ENCODE assay signal across 8 mouse cellular contexts in the genomic region with DNA sequence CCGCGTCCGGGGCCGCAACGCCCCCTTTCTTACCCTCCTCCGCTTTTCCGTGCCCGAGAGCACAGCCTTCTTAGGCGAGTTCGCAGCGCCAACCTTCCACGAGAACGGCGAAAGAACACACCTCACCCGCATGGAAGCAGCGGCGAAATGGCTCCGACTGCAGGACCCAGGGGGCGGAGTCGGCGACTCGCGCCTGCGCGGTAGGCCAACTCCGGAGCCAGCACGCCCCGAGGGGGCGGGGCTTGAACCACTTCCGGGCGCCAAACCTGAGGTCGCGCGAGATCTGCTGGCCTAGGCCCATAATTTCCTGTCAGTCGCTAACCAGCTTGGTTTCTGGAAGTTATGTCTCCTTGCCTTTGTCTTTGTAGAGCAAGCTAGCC. TPM values are rescaled to one million over a fixed set of nuclear protein-coding genes. Genes with fewer than 3 reads are reported as not detected.
DNase-seq lines count a peak whose midpoint lies in the region; ATAC-seq lines count a peak whose summit lies in the region.

A gene (minus strand): TSS at position 161 of the 380 bp plus-strand sequence.

- DNase-seq in NIH3T3 (ENCODE audit: low read depth): peak; percentile 99
- peak; percentile 100 for DNase-seq in cerebellum, postnatal 10 days
- DNase-seq in frontal cortex, postnatal 10 days (ENCODE audit: low spot score in 2 of 2): peak; percentile 96 to 98
- peak; percentile 98 to 99 for DNase-seq in layer of hippocampus, postnatal 14 days (ENCODE audit: low spot score in 2 of 2)
- DNase-seq in lung, postnatal 14 days: peak; percentile 99
- peak; percentile 94 for DNase-seq in retina, adult 2 months (ENCODE audit: low read depth, low spot score)
- DNase-seq in thymus, postnatal 36 days: peak; percentile 99

- peaks cover 24% of the 10 kb centered on the region for H3K4me1 ChIP-seq in hindbrain, embryonic 12.5 days

- ATAC-seq in hindbrain, embryonic 12.5 days (ENCODE audit: low FRiP score): peak; percentile 90

- peak within 1 kb of the TSS; percentile 75 for H3K4me3 ChIP-seq in hindbrain, embryonic 12.5 days

- peak within 1 kb of the TSS; percentile 94 for H3K9ac ChIP-seq in hindbrain, embryonic 12.5 days

- H3K4me2 ChIP-seq in hindbrain, embryonic 12.5 days (replicated peaks): peak within 1 kb of the TSS; percentile 87

- WGBS in hindbrain, embryonic 12.5 days: 0% methylated on average over 35 of the region's 35 CpGs

- no peaks in the 10 kb centered on the region for H3K9me3 ChIP-seq in hindbrain, embryonic 12.5 days (replicated peaks)

- no peaks in the 10 kb centered on the region for H3K27me3 ChIP-seq in hindbrain, embryonic 12.5 days

- H3K36me3 ChIP-seq in hindbrain, embryonic 12.5 days: peaks cover 3% of the 10 kb centered on the region; the same call in 1 of the 2 replicates

- peak within 1 kb of the TSS; percentile 94 for H3K27ac ChIP-seq in hindbrain, embryonic 12.5 days

RNA-seq across cellular contexts. Expression of the gene that starts here (rescaled TPM):
- polyA plus RNA-seq in hindbrain, embryonic 12.5 days (2016; fragmentation: Nextera tagmentation; extraction: Ambion mirVana): 47.3 and 47.4 TPM in 2 replicates
- 100 to 1,000 TPM; 121 to 125 TPM for total RNA-seq in layer of hippocampus, postnatal 14 days (2021)

Comparison
In these comparisons a context has a peak if more than half of its experiments do, and no peak if none do; other contexts are left out.
1. Peak in every context shown above with its lines: DNase-seq, ATAC-seq, H3K4me3 ChIP-seq and H3K27ac ChIP-seq.